Mouse (Mus musculus) heart, adult 2 months (tissue): ENCODE measurements around the gene Gbp3. TPM values are rescaled to one million over a fixed set of nuclear protein-coding genes. Genes with fewer than 3 reads are reported as not detected.

Source experiments
- DNase-seq, 2 experiments: peaks; one replicate each; pipeline ENCODE4 v3.0.0; 2021
- H3K27ac ChIP-seq: fragments of 200-600 bp; 2 replicates; pipeline ENCODE4 v1.8.1; 2022
- H3K27me3 ChIP-seq: fragments of 200-500 bp; 2 replicates; pipeline ENCODE4 v1.6.1; 2012; ENCODE audit warnings: mild to moderate bottlenecking, low read length, inconsistent platforms, mixed read lengths; ENCODE audit not compliant: control insufficient read depth, insufficient read depth
- H3K36me3 ChIP-seq: fragments of 200-500 bp; 2 replicates; pipeline ENCODE4 v1.6.1; 2012; ENCODE audit warnings: low read length, inconsistent platforms; ENCODE audit not compliant: control insufficient read depth, insufficient read depth
- H3K4me1 ChIP-seq: fragments of 200-500 bp; 2 replicates; pipeline ENCODE4 v1.6.1; 2011; ENCODE audit warnings: low read length; ENCODE audit not compliant: control insufficient read depth, insufficient read depth
- H3K4me3 ChIP-seq: fragments of 200-600 bp; 2 replicates; pipeline ENCODE4 v1.8.1; 2022
- H3K79me2 ChIP-seq: fragments of 200-500 bp; replicated peaks from 2 replicates; pipeline ENCODE4 v1.6.1; 2012; ENCODE audit warnings: mild to moderate bottlenecking, inconsistent platforms, low read length, moderate library complexity, mixed read lengths; ENCODE audit not compliant: control insufficient read depth, insufficient read depth
- H3K9ac ChIP-seq: fragments of 200-500 bp; 2 replicates; pipeline ENCODE4 v1.6.1; 2012; ENCODE audit warnings: low read depth, mild to moderate bottlenecking, control low read depth, inconsistent platforms, low read length, mixed read lengths
- CTCF ChIP-seq: fragments of 200-600 bp; IDR thresholded peaks from 2 replicates; pipeline ENCODE4 v1.8.1; 2022; ENCODE audit warnings: antibody characterized with exemption, mild to moderate bottlenecking, moderate library complexity
- EP300 ChIP-seq: fragments of 200-500 bp; IDR thresholded peaks from 2 replicates; pipeline ENCODE4 v1.6.1; 2011; ENCODE audit warnings: low read depth, low read length, control low read depth; ENCODE audit not compliant: insufficient read depth
- POLR2A ChIP-seq: fragments of 200-500 bp; IDR thresholded peaks from 2 replicates; pipeline ENCODE4 v1.6.1; 2011; ENCODE audit warnings: mild to moderate bottlenecking, low read depth, low read length, control low read depth; ENCODE audit not compliant: insufficient read depth
- WGBS: fragments of 180-500 bp; shearing (Covaris S2); methylation state at CpG from one replicate; pipeline ENCODE4 v1.1.7; 2018; 5-methylcytosine and 5-hydroxymethylcytosine counted together
- intact Hi-C: fragments of 180-260 bp; cut with DNase I; formaldehyde crosslinking; loops from one replicate; pipeline ENCODE4 v1.15.1; 2025
- polyA plus RNA-seq: library from polyadenylated mRNA; depleted of rRNA; stranded (reverse); fragments of >200 nt; gene quantifications from 2 replicates; pipeline ENCODE4 v1.2.3, GENCODE M21; 2012
- total RNA-seq, 2 experiments: library from RNA; stranded (reverse); gene quantifications; 2 replicates each; pipeline ENCODE4 v1.2.3; 2021

Gbp3 gene
- total and polyA plus RNA-seq, 3 experiments: 10.4 to 13.7 (median 12.3) TPM

DNA sequence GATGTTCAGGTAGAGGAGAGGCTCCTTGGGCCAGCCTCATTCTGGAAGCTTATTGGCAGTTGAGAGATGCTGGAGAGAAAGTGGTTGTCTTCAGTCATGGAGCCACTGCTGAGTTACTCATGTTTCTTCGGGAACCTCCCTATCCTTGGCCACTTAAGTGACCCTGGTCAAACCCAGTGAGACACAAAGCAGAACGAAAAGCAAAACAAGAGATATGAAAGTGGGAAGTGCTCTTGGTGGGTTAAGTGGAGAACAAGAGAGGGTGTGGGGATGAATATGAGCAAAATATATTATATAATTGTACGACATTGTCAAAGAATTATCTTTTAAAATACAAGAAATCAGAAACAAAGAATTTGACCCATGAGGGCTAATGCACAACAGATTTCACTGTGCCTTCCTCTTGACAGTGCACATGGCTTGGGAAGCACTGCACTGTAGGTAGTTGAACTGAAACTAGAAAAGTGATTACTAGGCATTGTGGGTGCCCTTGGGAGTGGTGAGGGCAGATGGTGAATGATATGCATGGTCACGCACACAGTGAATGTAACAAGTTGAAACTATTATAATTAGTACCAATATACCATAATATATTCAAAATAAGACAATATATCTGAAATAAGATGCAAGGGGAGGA is 30.7 kb downstream of the Gbp3 start:
- H3K4me3 ChIP-seq: no peak overlapping the region
- no peak overlapping the region for H3K9ac ChIP-seq
- H3K27ac ChIP-seq: no peak overlapping the region
- H3K4me1 ChIP-seq: peaks cover 2% of the 10 kb centered on the region
- H3K36me3 ChIP-seq: peaks cover 2% of the 10 kb centered on the region
- DNase-seq: no peak
- TF ChIP-seq EP300: no peak
- no peak for TF ChIP-seq POLR2A
- no peak for TF ChIP-seq CTCF
- no peaks in the 10 kb centered on the region for H3K79me2 ChIP-seq
- 71% methylated on average over 4 of the region's 4 CpGs for WGBS
- no peaks in the 10 kb centered on the region for H3K27me3 ChIP-seq
- intact Hi-C loops: loop anchor here (1.0 kb wide), 1 partner anchor 29 kb away; no protein-coding TSS in a partner anchor

GRCm38 (mm10) chr3:142594547-142594946 is 34.7 kb downstream of the Gbp3 start, which contains the start of gene Gbp2b:
Gene Gbp2b (plus strand): TSS chr3:142594847.
- H3K4me3 ChIP-seq: no peak within 1 kb of the TSS
- TF ChIP-seq CTCF (no peak), EP300 (no peak), POLR2A (no peak)
- H3K9ac ChIP-seq: no peak within 1 kb of the TSS
- WGBS: 79% methylated on average over 1 of the region's 1 CpGs
- no peaks in the 10 kb centered on the region for H3K79me2 ChIP-seq
- intact Hi-C loops: no loop called here
- H3K27me3 ChIP-seq: no peaks in the 10 kb centered on the region
- H3K27ac ChIP-seq: no peak within 1 kb of the TSS
- no peak for DNase-seq
- H3K36me3 ChIP-seq: no peaks in the 10 kb centered on the region
- H3K4me1 ChIP-seq: no peaks in the 10 kb centered on the region

- no peak overlapping the region for H3K4me3 ChIP-seq
- H3K36me3 ChIP-seq: no peaks in the 10 kb centered on the region
- DNase-seq: no peak
- no peak overlapping the region for H3K27ac ChIP-seq
- intact Hi-C loops: no loop called here
- no peak overlapping the region for H3K9ac ChIP-seq
- 42% methylated on average over 3 of the region's 3 CpGs for WGBS
- H3K4me1 ChIP-seq: no peaks in the 10 kb centered on the region
- no peaks in the 10 kb centered on the region for H3K79me2 ChIP-seq
- H3K27me3 ChIP-seq: no peaks in the 10 kb centered on the region
- TF ChIP-seq CTCF (no peak), POLR2A (no peak), EP300 (no peak)
Observed at GRCm38 (mm10) chr3:142597923-142598322, 38.1 kb downstream of the Gbp3 start.

- TF ChIP-seq CTCF: no peak
- no peak for TF ChIP-seq POLR2A
- TF ChIP-seq EP300: no peak
- H3K27me3 ChIP-seq: no peaks in the 10 kb centered on the region
- H3K9ac ChIP-seq: no peak overlapping the region
- no peaks in the 10 kb centered on the region for H3K36me3 ChIP-seq
- H3K4me3 ChIP-seq: no peak overlapping the region
- no peaks in the 10 kb centered on the region for H3K79me2 ChIP-seq
- H3K4me1 ChIP-seq: no peaks in the 10 kb centered on the region
- H3K27ac ChIP-seq: no peak overlapping the region
- no peak for DNase-seq
- intact Hi-C loops: no loop called here
Observed at GRCm38 (mm10) chr3:142601675-142602074, 41.8 kb downstream of the Gbp3 start.

- 0 out of 2 replicates have a peak overlapping the region, but pooled peaks have one; percentile 1 for H3K27ac ChIP-seq
- intact Hi-C loops: loop anchor here (1.0 kb wide), 1 partner anchor 28 kb away; no protein-coding TSS in a partner anchor
- H3K4me1 ChIP-seq: peaks cover 3% of the 10 kb centered on the region
- H3K79me2 ChIP-seq: no peaks in the 10 kb centered on the region
- WGBS: 86% methylated on average over 3 of the region's 3 CpGs
- no peak for DNase-seq
- peaks cover 5% of the 10 kb centered on the region; the same call in 1 of the 2 replicates for H3K36me3 ChIP-seq
- H3K9ac ChIP-seq: no peak overlapping the region
- no peaks in the 10 kb centered on the region for H3K27me3 ChIP-seq
- H3K4me3 ChIP-seq: no peak overlapping the region
- TF ChIP-seq CTCF: no peak
- TF ChIP-seq POLR2A: no peak
- no peak for TF ChIP-seq EP300
Observed at GRCm38 (mm10) chr3:142618658-142619057, 58.8 kb downstream of the Gbp3 start.

DNA sequence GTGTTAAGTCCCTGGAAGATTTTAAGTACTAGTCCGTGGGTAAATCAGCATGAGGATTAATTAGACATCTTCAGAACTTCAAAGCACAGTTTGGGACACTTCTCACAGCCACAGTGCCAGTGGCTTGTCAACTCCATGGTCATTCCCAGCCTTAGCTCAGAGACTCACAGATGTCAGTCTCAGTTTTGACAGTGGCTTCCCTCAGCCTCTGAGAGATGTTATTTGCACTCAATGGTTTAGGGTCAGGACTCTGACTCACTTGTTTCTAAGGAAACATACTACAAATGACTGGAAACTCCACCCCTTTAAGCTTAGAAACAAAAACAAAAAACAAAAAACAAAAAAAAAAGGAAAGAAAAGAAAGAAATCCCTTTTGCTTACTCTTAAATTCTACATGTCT is 59.8 kb downstream of the Gbp3 start:
- Histone ChIP-seq H3K79me2 (no peaks in the 10 kb centered on the region), H3K36me3 (peaks cover 5% of the 10 kb centered on the region; the same call in 1 of the 2 replicates), H3K27me3 (no peaks in the 10 kb centered on the region), H3K27ac (peak overlapping the region; percentile 87), H3K4me3 (peak overlapping the region; percentile 61; the same call in 1 of the 2 replicates), H3K4me1 (peaks cover 3% of the 10 kb centered on the region), H3K9ac (no peak overlapping the region; the same call in 1 of the 2 replicates)
- intact Hi-C loops: loop anchor here (1.0 to 2.0 kb wide), 3 partner anchors 29 to 126 kb away; partner anchors contain the start of genes Gbp3 and Gbp5
- WGBS: 34% methylated on average over 1 of the region's 1 CpGs
- peak in 1 of 2 experiments; percentile 23 for DNase-seq
- TF ChIP-seq POLR2A (no peak), CTCF (no peak), EP300 (no peak)
